In the genomic region with DNA sequence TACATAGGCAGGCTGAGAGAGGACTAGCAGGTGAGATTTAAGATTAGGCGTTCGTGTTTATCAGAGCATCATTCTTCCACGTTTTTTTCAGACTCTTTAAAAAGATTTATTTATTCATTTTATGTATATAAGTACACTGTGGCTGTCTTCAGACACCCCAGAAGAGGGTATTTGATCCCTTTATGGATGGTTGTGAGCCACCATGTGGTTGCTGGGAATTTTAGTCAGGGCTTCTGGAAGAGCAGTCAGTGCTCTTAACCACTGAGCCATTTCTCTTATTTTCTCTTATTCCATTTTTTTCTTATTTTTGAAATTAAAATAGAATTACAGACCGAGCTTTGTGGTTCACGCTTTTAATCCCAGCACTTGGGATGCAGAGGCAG, we compare ENCODE assay signal across 8 mouse cellular contexts. TPM values are rescaled to one million over a fixed set of nuclear protein-coding genes. Genes with fewer than 3 reads are reported as not detected.
DNase-seq lines count a peak whose midpoint lies in the region; ATAC-seq lines count a peak whose summit lies in the region.

No protein-coding gene starts in this region.

- peak overlapping the region; percentile 95 for H3K4me2 ChIP-seq in liver, embryonic 11.5 days
- H3K4me2 ChIP-seq in intestine, embryonic 15.5 days (replicated peaks) = peak overlapping the region; percentile 77
- H3K4me2 ChIP-seq in neural tube, embryonic 12.5 days (replicated peaks) = peak overlapping the region; percentile 86

- H3K4me1 ChIP-seq in liver, embryonic 11.5 days (replicated peaks; ENCODE audit: control insufficient read depth, insufficient read depth, low read length) = peaks cover 11% of the 10 kb centered on the region
- peaks cover 15% of the 10 kb centered on the region for H3K4me1 ChIP-seq in forebrain, embryonic 10.5 days
- peaks cover 13% of the 10 kb centered on the region for H3K4me1 ChIP-seq in intestine, embryonic 15.5 days (replicated peaks)
- H3K4me1 ChIP-seq in neural tube, embryonic 12.5 days = peaks cover 14% of the 10 kb centered on the region

- no peak overlapping the region for H3K27ac ChIP-seq in liver, embryonic 11.5 days (ENCODE audit: low read depth, low read length)
- peak overlapping the region; percentile 91 for H3K27ac ChIP-seq in forebrain, embryonic 10.5 days
- H3K27ac ChIP-seq in intestine, embryonic 15.5 days = no peak overlapping the region; the same call in 1 of the 2 replicates
- no peak overlapping the region for H3K27ac ChIP-seq in neural tube, embryonic 12.5 days

- peaks cover 5% of the 10 kb centered on the region; the same call in 1 of the 2 replicates for H3K36me3 ChIP-seq in liver, embryonic 11.5 days (ENCODE audit: control insufficient read depth, insufficient read depth, low read length)
- peaks cover 28% of the 10 kb centered on the region for H3K36me3 ChIP-seq in forebrain, embryonic 10.5 days (replicated peaks)
- H3K36me3 ChIP-seq in intestine, embryonic 15.5 days = peaks cover 8% of the 10 kb centered on the region; the same call in 1 of the 2 replicates
- peaks cover 13% of the 10 kb centered on the region for H3K36me3 ChIP-seq in neural tube, embryonic 12.5 days

- no peaks in the 10 kb centered on the region for H3K27me3 ChIP-seq in liver, embryonic 11.5 days (replicated peaks; ENCODE audit: control insufficient read depth, insufficient read depth, low read length)
- H3K27me3 ChIP-seq in forebrain, embryonic 10.5 days (ENCODE audit: poor library complexity, severe bottlenecking) = no peaks in the 10 kb centered on the region
- no peaks in the 10 kb centered on the region for H3K27me3 ChIP-seq in intestine, embryonic 15.5 days (replicated peaks)
- no peaks in the 10 kb centered on the region for H3K27me3 ChIP-seq in neural tube, embryonic 12.5 days (replicated peaks)

- H3K9ac ChIP-seq in liver, embryonic 11.5 days (ENCODE audit: low read depth, low read length) = no peak overlapping the region
- H3K9ac ChIP-seq in intestine, embryonic 15.5 days = no peak overlapping the region
- H3K9ac ChIP-seq in neural tube, embryonic 12.5 days = no peak overlapping the region

- DNase-seq in liver, embryonic 11.5 days (ENCODE audit: low spot score) = no peak
- DNase-seq in liver = no peak
- no peak for DNase-seq in forebrain, embryonic 10.5 days (ENCODE audit: extremely low spot score, low spot score)
- DNase-seq in urinary bladder, postnatal 10 days (ENCODE audit: low spot score) = no peak
- DNase-seq in spleen, postnatal 14 days (ENCODE audit: low spot score in 2 of 2) = no peak
- no peak for DNase-seq in kidney, postnatal 36 days

- no peak for ATAC-seq in liver, embryonic 11.5 days (replicated peaks; ENCODE audit: low FRiP score)
- ATAC-seq in intestine, embryonic 15.5 days = no peak
- ATAC-seq in neural tube, embryonic 12.5 days (ENCODE audit: low FRiP score, low read depth) = peak; percentile 49

- 41% methylated on average over 5 of the region's 5 CpGs for WGBS in liver, embryonic 11.5 days
- 47% methylated on average over 5 of the region's 5 CpGs for WGBS in forebrain, embryonic 10.5 days
- WGBS in intestine, embryonic 15.5 days = 43% methylated on average over 5 of the region's 5 CpGs
- WGBS in neural tube, embryonic 12.5 days = 45% methylated on average over 5 of the region's 5 CpGs

- no peaks in the 10 kb centered on the region for H3K9me3 ChIP-seq in liver, embryonic 11.5 days (ENCODE audit: control insufficient read depth, low read length)
- no peaks in the 10 kb centered on the region for H3K9me3 ChIP-seq in forebrain, embryonic 10.5 days
- H3K9me3 ChIP-seq in intestine, embryonic 15.5 days = no peaks in the 10 kb centered on the region
- H3K9me3 ChIP-seq in neural tube, embryonic 12.5 days = no peaks in the 10 kb centered on the region

- H3K4me3 ChIP-seq in liver, embryonic 11.5 days (ENCODE audit: low read depth, low read length) = peak overlapping the region; percentile 92
- peak overlapping the region; percentile 89 for H3K4me3 ChIP-seq in forebrain, embryonic 10.5 days
- H3K4me3 ChIP-seq in intestine, embryonic 15.5 days (replicated peaks) = peak overlapping the region; percentile 73
- peak overlapping the region; percentile 13 for H3K4me3 ChIP-seq in neural tube, embryonic 12.5 days

RNA-seq across cellular contexts. Expression of gene Psmd8, which starts 0.3 kb away (rescaled TPM):
- polyA plus RNA-seq in liver, embryonic 11.5 days (2014; fragmentation: Nextera tagmentation; extraction: Ambion mirVana) = 231 and 235 TPM in 2 replicates
- polyA plus RNA-seq in forebrain, embryonic 10.5 days (2016; fragmentation: Nextera tagmentation; extraction: Ambion mirVana) = 290 and 304 TPM in 2 replicates
- polyA plus RNA-seq in intestine, embryonic 15.5 days (2015; fragmentation: Nextera tagmentation; extraction: Ambion mirVana) = 244 and 249 TPM in 2 replicates
- 326 and 327 TPM in 2 replicates for polyA plus RNA-seq in neural tube, embryonic 12.5 days (2016; fragmentation: Nextera tagmentation; extraction: Ambion mirVana)

RNA-seq across cellular contexts. Expression of gene Spred3, which starts 10.6 kb away (rescaled TPM):
- polyA plus RNA-seq in liver, embryonic 11.5 days (2014; fragmentation: Nextera tagmentation; extraction: Ambion mirVana) = 1.0 and 1.1 TPM in 2 replicates
- polyA plus RNA-seq in forebrain, embryonic 10.5 days (2016; fragmentation: Nextera tagmentation; extraction: Ambion mirVana) = 4.4 and 5.4 TPM in 2 replicates
- 1.4 and 2.0 TPM in 2 replicates for polyA plus RNA-seq in intestine, embryonic 15.5 days (2015; fragmentation: Nextera tagmentation; extraction: Ambion mirVana)
- polyA plus RNA-seq in neural tube, embryonic 12.5 days (2016; fragmentation: Nextera tagmentation; extraction: Ambion mirVana) = 8.3 and 9.0 TPM in 2 replicates

RNA-seq across cellular contexts. Expression of gene Ggn, which starts 10.8 kb away (rescaled TPM):
- polyA plus RNA-seq in liver, embryonic 11.5 days (2014; fragmentation: Nextera tagmentation; extraction: Ambion mirVana) = 0.37 and 0.47 TPM in 2 replicates
- 0.69 and 1.1 TPM in 2 replicates for polyA plus RNA-seq in forebrain, embryonic 10.5 days (2016; fragmentation: Nextera tagmentation; extraction: Ambion mirVana)
- 0.49 and 0.76 TPM in 2 replicates for polyA plus RNA-seq in intestine, embryonic 15.5 days (2015; fragmentation: Nextera tagmentation; extraction: Ambion mirVana)
- polyA plus RNA-seq in neural tube, embryonic 12.5 days (2016; fragmentation: Nextera tagmentation; extraction: Ambion mirVana) = 0.86 and 0.95 TPM in 2 replicates

RNA-seq across cellular contexts. Expression of gene Fam98c, which starts 24.8 kb away (rescaled TPM):
- 16.7 and 17.3 TPM in 2 replicates for polyA plus RNA-seq in liver, embryonic 11.5 days (2014; fragmentation: Nextera tagmentation; extraction: Ambion mirVana)
- polyA plus RNA-seq in forebrain, embryonic 10.5 days (2016; fragmentation: Nextera tagmentation; extraction: Ambion mirVana) = 11.5 and 11.7 TPM in 2 replicates
- polyA plus RNA-seq in intestine, embryonic 15.5 days (2015; fragmentation: Nextera tagmentation; extraction: Ambion mirVana) = 48.7 and 49.3 TPM in 2 replicates
- polyA plus RNA-seq in neural tube, embryonic 12.5 days (2016; fragmentation: Nextera tagmentation; extraction: Ambion mirVana) = 30.8 and 33.7 TPM in 2 replicates

RNA-seq across cellular contexts. Expression of gene Catsperg1, which starts 33.0 kb away (rescaled TPM):
- 0.31 and 0.64 TPM in 2 replicates for polyA plus RNA-seq in liver, embryonic 11.5 days (2014; fragmentation: Nextera tagmentation; extraction: Ambion mirVana)
- 0.33 and 0.38 TPM in 2 replicates for polyA plus RNA-seq in forebrain, embryonic 10.5 days (2016; fragmentation: Nextera tagmentation; extraction: Ambion mirVana)
- polyA plus RNA-seq in intestine, embryonic 15.5 days (2015; fragmentation: Nextera tagmentation; extraction: Ambion mirVana) = 0.81 and 0.99 TPM in 2 replicates
- 1.1 and 1.8 TPM in 2 replicates for polyA plus RNA-seq in neural tube, embryonic 12.5 days (2016; fragmentation: Nextera tagmentation; extraction: Ambion mirVana)

Comparison
In these comparisons a context has a peak if more than half of its experiments do, and no peak if none do; other contexts are left out.
1. H3K4me3 ChIP-seq: peak in every context shown above with its lines; median percentile 92 in liver, embryonic 11.5 days; 89 in forebrain, embryonic 10.5 days; 73 in intestine, embryonic 15.5 days; 13 in neural tube, embryonic 12.5 days.